Mouse (Mus musculus) MEL (cell line): Measurements from ENCODE around the gene Apmap. TPM values are rescaled to one million over a fixed set of nuclear protein-coding genes. Genes with fewer than 3 reads are reported as not detected.

ENCODE experiments used
- DNase-seq: peaks from one replicate; pipeline ENCODE4 v3.0.0; 2011; ENCODE audit warnings: low read depth, low spot score
- H3K27ac ChIP-seq: 2 replicates; pipeline ENCODE4 v1.5.1; 2012; ENCODE audit warnings: low read depth, mild to moderate bottlenecking, control low read depth, low read length, moderate library complexity; ENCODE audit not compliant: control insufficient read depth
- H3K27me3 ChIP-seq, 2 experiments: fragments of 150-350 bp in 1 of 2; sonication (generic) in 1 of 2; 2 replicates each; pipeline ENCODE4 v1.6.1; 2012; ENCODE audit warnings: low read length in 2 of 2, mild to moderate bottlenecking in 2 of 2, improper control_type of control experiment in 1 of 2, moderate library complexity in 1 of 2; ENCODE audit not compliant: insufficient read depth in 2 of 2, control insufficient read depth in 1 of 2
- H3K36me3 ChIP-seq, 2 experiments: 2 replicates each; pipeline ENCODE4 v1.6.1; 2012 to 2014; ENCODE audit warnings: low read length in 2 of 2, improper control_type of control experiment in 1 of 2, inconsistent platforms in 1 of 2, mild to moderate bottlenecking in 1 of 2; ENCODE audit not compliant: insufficient read depth in 2 of 2, control insufficient read depth in 1 of 2
- H3K4me1 ChIP-seq, 2 experiments: fragments of 150-350 bp in 1 of 2; sonication (generic) in 1 of 2; 2 replicates each; pipeline ENCODE4 v1.6.1; 2012; ENCODE audit warnings: low read length in 2 of 2, improper control_type of control experiment in 1 of 2, mild to moderate bottlenecking in 1 of 2; ENCODE audit not compliant: insufficient read depth in 2 of 2, control insufficient read depth in 1 of 2
- H3K4me3 ChIP-seq, 2 experiments: fragments of 150-350 bp in 1 of 2; sonication (generic) in 1 of 2; 2 replicates each; pipeline ENCODE4 v1.5.1; 2012; ENCODE audit warnings: low read depth in 2 of 2, low read length in 2 of 2, mild to moderate bottlenecking in 2 of 2, moderate library complexity in 2 of 2, control low read depth in 1 of 2, improper control_type of control experiment in 1 of 2; ENCODE audit not compliant: control insufficient read depth in 1 of 2, insufficient read depth in 1 of 2
- H3K79me2 ChIP-seq: 2 replicates; pipeline ENCODE4 v1.6.1; 2012; ENCODE audit warnings: mild to moderate bottlenecking, low read length, moderate library complexity; ENCODE audit not compliant: control insufficient read depth, poor library complexity, insufficient read depth
- H3K9ac ChIP-seq: 2 replicates; pipeline ENCODE4 v1.6.1; 2012; ENCODE audit warnings: low read depth, mild to moderate bottlenecking, control low read depth, low read length, moderate library complexity; ENCODE audit not compliant: control insufficient read depth, poor library complexity, severe bottlenecking
- H3K9me3 ChIP-seq: fragments of 150-350 bp; sonication (generic); replicated peaks from 2 replicates; pipeline ENCODE4 v1.6.1; 2012; ENCODE audit warnings: mild to moderate bottlenecking, low read length, improper control_type of control experiment, moderate library complexity; ENCODE audit not compliant: insufficient read depth
- BHLHE40 ChIP-seq: IDR thresholded peaks from 2 replicates; pipeline ENCODE4 v1.6.1; 2012; ENCODE audit warnings: low read depth, mild to moderate bottlenecking, inconsistent platforms, low read length, improper control_type of control experiment, borderline replicate concordance
- ETS1 ChIP-seq: IDR thresholded peaks from 2 replicates; pipeline ENCODE4 v1.6.1; 2012; ENCODE audit warnings: low read depth, mild to moderate bottlenecking, inconsistent platforms, low read length, improper control_type of control experiment, moderate library complexity
- JUND ChIP-seq: IDR thresholded peaks from 2 replicates; pipeline ENCODE4 v1.6.1; 2011; ENCODE audit warnings: low read depth, mild to moderate bottlenecking, improper control_type of control experiment, low read length
- MAFK ChIP-seq: IDR thresholded peaks from 2 replicates; pipeline ENCODE4 v1.6.1; 2011; ENCODE audit warnings: low read depth, mild to moderate bottlenecking, low read length, improper control_type of control experiment, borderline replicate concordance
- MXI1 ChIP-seq: IDR thresholded peaks from 2 replicates; pipeline ENCODE4 v1.6.1; 2011; ENCODE audit warnings: mild to moderate bottlenecking, low read depth, low read length, improper control_type of control experiment
- RCOR1 ChIP-seq: IDR thresholded peaks from 2 replicates; pipeline ENCODE4 v1.6.1; 2012; ENCODE audit warnings: low read depth, mild to moderate bottlenecking, inconsistent platforms, low read length, improper control_type of control experiment
- TBP ChIP-seq: IDR thresholded peaks from 2 replicates; pipeline ENCODE4 v1.8.0; 2011; ENCODE audit warnings: low read depth, low read length, improper control_type of control experiment
- USF2 ChIP-seq, 2 experiments: IDR thresholded peaks; 2 replicates each; pipeline ENCODE4 v1.6.1; 2011 to 2012; ENCODE audit warnings: improper control_type of control experiment in 2 of 2, low read length in 2 of 2, borderline replicate concordance in 1 of 2, inconsistent platforms in 1 of 2, low read depth in 1 of 2, mild to moderate bottlenecking in 1 of 2; ENCODE audit not compliant: insufficient read depth in 1 of 2
- ZC3H11A ChIP-seq: IDR thresholded peaks from 2 replicates; pipeline ENCODE4 v1.6.1; 2012; ENCODE audit warnings: low read depth, mild to moderate bottlenecking, inconsistent platforms, low read length, improper control_type of control experiment
- ZKSCAN1 ChIP-seq: IDR thresholded peaks from 2 replicates; pipeline ENCODE4 v1.6.1; 2012; ENCODE audit warnings: low read depth, mild to moderate bottlenecking, inconsistent platforms, low read length, improper control_type of control experiment, moderate library complexity
- polyA plus RNA-seq, 2 experiments: library from polyadenylated mRNA; stranded (reverse) in 1 of 2; unstranded in 1 of 2; fragments of >175 nt in 1 of 2; fragments of >200 nt in 1 of 2; gene quantifications; 2 replicates each; pipeline versions ENCODE4 v1.2.1 to v1.2.4; 2012; ENCODE audit warnings: low replicate concordance in 2 of 2, low read depth in 1 of 2; ENCODE audit not compliant: insufficient read length in 2 of 2, insufficient read depth in 1 of 2, missing spikeins in 1 of 2
- total RNA-seq: library from RNA; depleted of rRNA; stranded (reverse); fragments of 300-350 nt; gene quantifications from 2 replicates; pipeline ENCODE4 v1.2.3, GENCODE M21; 2012

The Apmap gene
- total and polyA plus RNA-seq, 3 experiments, result 26.4 to 29.4 TPM; not detected in 1

DNA sequence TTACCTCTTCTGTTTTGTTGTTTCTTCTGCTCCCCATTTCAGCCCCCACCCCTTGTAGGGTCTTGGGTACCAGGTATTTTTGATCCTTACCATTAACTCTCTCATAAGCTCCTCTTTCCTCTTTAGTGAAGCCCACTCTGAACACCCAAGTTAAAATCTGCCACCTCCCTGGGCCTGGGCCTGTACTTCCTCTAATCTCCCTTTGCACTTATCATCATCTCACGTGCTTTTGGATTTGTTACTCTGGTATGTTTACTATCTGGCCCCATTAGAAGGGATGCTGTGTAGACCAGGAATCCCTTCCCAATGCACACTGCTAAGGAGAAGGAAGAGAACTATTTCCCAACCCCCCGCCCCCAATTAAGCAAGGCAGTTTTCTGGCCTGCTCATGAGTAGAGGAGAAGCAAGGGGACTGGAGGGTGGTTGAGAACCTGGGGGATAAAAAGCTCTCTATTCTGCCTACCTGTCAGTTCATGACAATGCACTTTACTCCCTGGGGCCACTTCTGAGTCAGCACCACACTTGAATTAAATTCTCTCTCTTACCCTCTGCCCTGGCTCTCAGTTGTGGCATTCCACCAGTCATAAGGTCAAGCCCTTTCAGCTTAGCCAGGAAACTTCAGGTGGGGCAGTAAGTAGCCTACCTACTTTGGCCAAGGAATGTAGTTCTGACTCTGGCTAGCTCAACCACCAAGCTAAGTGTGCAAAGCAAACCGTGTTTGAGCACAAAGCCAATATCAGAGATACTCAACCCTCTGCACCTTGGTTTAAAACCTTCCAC is 12.8 kb downstream of the Apmap start:
- H3K4me1 ChIP-seq, result no peaks in the 10 kb centered on the region
- no peaks in the 10 kb centered on the region for H3K9me3 ChIP-seq
- H3K36me3 ChIP-seq, result no peaks in the 10 kb centered on the region; a peak in 1 of 4 replicates
- H3K27ac ChIP-seq, result no peak overlapping the region
- no peak for DNase-seq
- no peak overlapping the region for H3K4me3 ChIP-seq
- H3K79me2 ChIP-seq, result no peaks in the 10 kb centered on the region; the same call in 1 of the 2 replicates
- no peaks in the 10 kb centered on the region for H3K27me3 ChIP-seq
- no peak overlapping the region for H3K9ac ChIP-seq
- TF ChIP-seq ZC3H11A (no peak), BHLHE40 (peak; percentile 75), ETS1 (no peak)

DNA sequence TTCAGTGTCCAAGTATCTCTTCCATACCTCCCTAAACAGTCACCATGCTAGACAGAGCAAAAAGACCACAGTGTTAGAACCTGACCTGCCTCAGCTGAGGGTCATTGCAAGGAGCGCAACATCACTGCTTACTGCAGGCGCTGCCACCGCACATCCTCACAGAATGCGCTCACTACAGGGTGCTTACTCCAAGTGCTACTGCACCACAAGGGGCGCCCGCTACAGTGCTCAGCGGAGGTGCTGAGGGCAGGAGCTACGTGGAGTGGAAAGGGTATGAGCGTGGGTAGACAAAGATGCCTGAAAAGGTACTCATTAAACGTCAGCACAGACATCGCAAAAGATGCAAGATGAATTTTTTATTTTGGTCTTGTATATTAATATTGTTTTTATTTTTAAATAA is 19.3 kb downstream of the Apmap start:
- TF ChIP-seq JUND, result no peak
- no peak for TF ChIP-seq TBP
- no peak for TF ChIP-seq RCOR1
- TF ChIP-seq MAFK, result no peak
- TF ChIP-seq MXI1, result no peak
- H3K9me3 ChIP-seq, result no peaks in the 10 kb centered on the region
- H3K27me3 ChIP-seq, result no peaks in the 10 kb centered on the region
- H3K4me3 ChIP-seq, result no peak overlapping the region
- no peaks in the 10 kb centered on the region for H3K4me1 ChIP-seq
- H3K79me2 ChIP-seq, result no peaks in the 10 kb centered on the region
- peaks cover 0 to 3% of the 10 kb centered on the region in 2 experiments; a peak in 2 of 4 replicates for H3K36me3 ChIP-seq
- no peak overlapping the region for H3K9ac ChIP-seq
- no peak for DNase-seq
- H3K27ac ChIP-seq, result no peak overlapping the region

DNA sequence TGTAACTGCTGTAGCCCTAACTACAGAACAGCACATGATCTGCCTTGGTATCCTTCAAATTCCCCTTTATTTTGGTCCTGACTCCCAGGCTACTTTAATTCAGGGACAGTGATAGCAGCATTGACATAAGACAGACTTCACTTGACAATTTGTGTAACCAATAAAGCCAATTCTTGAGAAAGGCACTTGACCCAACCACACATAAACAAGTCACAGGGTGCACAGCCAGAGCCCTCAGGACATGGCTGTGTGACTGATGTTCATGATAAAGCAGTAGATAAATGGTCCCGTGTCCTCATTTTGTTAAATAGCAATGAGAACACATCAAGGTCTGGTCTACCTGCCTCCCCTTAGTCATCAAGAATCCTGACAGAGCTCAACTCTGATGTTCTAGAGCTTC is 28.7 kb downstream of the Apmap start:
- Histone ChIP-seq H3K36me3 (no peaks in the 10 kb centered on the region; a peak in 1 of 4 replicates), H3K4me3 (no peak overlapping the region), H3K9ac (no peak overlapping the region), H3K9me3 (no peaks in the 10 kb centered on the region), H3K79me2 (no peaks in the 10 kb centered on the region), H3K27ac (no peak overlapping the region), H3K27me3 (no peaks in the 10 kb centered on the region), H3K4me1 (no peaks in the 10 kb centered on the region)
- TF ChIP-seq USF2 (IDR thresholded peaks at IDR 0.05; ENCODE audit: borderline replicate concordance in 1 of 2, insufficient read depth in 1 of 2, low read depth in 1 of 2, low read length in 2 of 2) (no peak), ZKSCAN1 (no peak)
- no peak for DNase-seq
